Mouse (Mus musculus) WW6 (cell line): ENCODE results near the gene Cry2.
A peak's percentile ranks its signal among the peaks of the same experiment; 100 is the strongest.
"Not testable (repeated sequence)": the region's sequence is repeated elsewhere in the genome, so short reads cannot be mapped to it uniquely, and the experiment has no call there.

Experiments used
- DNase-seq: peaks from one replicate; pipeline ENCODE4 v3.0.0-alpha.2; 2013; ENCODE audit warnings: low read depth, low spot score

Gene Cry2

DNA sequence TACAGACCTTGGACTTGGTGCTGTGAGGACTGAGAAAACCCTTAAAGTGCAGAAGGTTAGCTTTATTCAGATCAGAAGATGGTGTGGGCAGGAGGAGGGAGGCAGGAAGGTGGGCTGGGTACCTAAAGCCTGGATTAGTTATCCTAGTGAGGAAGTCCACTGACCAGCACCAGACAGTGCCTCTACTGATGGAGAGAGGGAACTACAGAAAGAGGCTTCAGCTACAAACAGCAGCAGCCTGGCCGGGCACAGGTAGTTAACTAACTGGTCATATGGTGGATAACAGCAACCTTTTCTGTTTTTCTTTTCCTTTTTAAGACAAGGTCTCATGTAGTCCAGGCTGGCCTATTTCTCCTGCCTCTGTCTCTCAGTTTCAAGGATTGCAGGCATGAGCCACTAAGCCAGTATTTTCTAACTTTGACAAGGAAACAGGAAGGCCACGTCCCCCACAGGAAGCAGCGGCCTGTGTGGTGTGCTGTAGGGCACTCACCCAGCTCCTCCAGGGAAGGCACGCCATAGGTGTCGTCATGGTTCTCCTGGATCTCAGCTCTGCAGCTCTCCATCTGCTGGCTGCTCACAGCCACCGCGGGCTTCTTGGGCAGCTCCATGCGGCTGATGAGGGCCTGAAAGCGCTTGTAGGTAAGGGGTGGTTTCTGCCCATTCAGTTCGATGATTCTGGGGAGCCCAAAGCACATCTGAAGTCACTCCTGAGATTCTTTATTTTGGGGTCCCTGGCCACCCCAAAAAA lies 11.3 kb downstream of the Cry2 start:
- DNase-seq: no peak

DNA sequence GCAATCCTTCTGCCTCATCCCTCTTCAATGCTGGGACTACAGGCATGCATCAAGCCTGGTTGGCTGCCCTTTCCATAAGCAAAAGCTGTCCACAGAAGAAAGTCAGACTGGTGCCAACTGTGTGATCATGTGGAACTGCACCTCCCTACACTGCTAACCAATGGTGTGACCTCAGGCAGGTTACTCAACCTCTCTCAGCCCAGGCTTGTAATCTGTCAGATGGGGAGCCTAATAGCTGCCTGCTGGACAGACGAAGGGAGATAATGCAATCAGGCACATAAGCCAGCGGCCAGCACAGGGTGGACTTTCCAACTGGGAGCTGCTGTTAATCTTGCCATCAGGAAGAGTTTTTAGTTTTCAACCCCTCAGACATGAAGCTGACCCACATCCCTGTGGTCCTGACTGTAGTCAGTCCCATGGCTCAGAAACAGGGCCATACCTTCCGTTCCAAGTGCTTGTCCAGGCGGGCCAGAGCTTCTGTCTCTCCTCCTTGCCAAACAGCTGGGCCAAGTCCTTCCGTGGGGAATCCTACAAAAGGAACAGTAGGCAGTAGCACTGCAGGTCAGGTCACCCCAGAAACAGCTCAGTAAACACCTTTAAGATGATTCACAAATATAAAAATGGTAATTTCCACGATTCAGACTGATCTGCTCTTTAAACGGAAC lies 12.0 kb downstream of the Cry2 start:
- no peak for DNase-seq

DNA sequence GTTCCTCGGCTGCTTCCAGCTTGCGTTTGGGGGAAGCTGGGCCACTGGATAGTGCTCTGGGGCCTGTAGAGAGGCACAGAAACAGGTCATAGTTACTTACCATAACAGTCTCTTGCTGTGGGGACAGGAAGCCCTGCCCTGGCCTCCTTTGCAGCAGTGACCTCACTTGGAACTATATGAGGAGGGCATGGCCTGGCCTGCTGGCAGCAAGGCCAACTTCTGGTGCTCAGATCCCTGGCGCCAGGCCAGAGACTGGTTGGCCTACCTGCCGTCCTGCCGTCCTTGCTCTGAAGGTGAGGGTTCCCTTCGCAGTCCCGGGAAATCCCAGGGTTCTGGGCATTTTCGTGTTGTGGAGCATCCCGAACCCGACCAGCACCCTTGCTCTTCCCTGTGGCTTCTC lies 22.1 kb downstream of the Cry2 start:
- DNase-seq: no peak

DNA sequence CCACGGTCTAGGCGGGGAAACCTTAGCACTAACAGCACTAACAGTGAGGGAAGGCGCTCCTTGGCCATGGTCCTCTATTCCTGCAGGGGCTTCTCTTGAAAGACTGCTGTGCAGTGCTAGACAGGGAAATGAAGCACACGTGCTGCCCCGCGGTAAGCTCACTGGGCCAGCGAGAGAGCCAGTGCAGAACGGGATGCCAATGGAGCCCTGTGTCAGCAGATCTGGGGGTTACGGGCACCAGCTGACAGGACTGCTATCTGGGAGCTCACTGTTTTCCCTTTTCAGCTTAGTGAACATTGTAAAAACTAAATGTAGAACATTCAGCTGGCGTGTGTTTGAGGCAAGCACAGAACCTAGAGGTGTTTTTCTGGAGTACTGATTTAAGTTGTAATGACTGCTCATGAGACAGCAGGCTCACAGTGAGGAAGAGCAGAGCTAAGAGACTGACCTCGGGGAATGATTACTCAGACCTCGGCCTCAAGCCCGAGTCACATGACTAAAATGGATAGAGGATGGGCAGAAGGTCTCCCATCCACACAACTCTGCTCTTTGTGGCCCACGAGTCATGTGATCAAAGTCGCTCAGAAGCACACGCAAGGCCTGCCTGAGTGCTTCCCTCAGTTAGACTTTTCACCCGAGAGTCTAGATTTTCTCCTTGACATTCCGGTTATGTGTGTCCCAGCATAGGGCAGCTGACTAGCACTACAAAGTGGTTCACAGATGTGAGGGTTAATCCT lies 25.4 kb downstream of the Cry2 start:
- DNase-seq: no peak

DNA sequence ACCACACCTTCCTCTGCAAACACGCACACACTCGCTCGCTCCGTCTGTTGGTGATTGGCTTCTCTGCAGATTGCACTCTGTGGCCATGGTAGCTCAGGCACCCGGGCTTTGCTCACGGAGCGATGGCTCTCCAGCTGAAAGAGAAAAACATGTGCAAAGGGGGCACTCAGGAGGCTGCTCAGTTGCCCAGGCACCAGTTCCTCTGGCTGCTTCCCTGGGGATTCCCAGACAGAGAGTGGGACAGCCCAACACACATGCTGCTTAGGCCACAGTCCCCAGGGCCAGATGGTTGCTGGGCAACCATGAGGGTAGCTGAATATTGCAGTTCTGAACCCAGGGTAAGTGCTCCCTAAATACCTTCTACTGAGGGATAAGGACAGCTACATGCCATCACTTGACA lies 28.2 kb downstream of the Cry2 start:
- no peak for DNase-seq

DNA sequence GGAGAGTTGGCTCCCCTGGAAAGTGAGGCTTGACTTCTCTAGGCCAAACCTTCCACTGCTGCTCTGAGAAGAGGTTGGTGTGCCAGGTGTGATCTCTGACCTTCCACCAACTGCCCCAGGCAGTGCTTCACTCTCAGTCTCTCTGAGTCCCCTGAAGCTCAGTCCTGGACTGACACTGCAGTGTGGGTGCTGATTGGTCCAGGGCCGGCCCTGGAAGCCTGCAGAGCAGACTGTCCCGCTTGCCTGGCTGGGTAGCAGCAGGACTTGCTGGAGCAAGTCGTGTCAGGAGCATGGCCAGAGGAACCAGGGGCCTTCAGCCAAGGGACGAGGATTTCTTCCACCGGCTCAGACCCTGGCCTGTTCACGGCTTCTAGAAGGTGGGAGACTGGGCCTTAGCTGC lies 29.1 kb downstream of the Cry2 start:
- DNase-seq: no peak

DNA sequence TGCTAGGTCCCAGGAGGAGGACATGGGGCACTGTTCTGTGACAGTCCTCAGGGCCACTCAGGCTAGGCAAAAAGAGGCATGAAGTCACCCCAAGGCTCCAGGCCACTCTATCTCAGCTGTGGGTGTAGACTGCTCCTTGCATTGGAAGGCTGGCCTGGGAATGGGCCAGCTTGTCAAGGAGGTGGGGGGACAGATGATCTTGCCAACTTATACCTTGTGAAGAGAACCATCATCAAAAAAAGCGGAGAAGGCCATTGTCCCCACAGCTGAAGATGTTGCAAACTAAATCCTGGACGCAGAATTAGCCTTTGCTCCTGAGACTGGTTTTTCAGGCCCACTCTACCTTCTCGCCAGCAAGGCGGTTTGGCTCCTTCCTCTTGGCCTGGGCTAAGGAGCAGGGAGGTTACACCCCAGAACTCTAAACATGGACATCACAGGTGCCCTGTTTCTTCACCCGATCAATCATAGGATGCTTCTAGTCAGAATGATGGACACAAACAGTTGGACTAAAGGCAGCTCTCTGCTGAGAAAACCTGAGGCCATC lies 30.0 kb downstream of the Cry2 start:
- no peak for DNase-seq

DNA sequence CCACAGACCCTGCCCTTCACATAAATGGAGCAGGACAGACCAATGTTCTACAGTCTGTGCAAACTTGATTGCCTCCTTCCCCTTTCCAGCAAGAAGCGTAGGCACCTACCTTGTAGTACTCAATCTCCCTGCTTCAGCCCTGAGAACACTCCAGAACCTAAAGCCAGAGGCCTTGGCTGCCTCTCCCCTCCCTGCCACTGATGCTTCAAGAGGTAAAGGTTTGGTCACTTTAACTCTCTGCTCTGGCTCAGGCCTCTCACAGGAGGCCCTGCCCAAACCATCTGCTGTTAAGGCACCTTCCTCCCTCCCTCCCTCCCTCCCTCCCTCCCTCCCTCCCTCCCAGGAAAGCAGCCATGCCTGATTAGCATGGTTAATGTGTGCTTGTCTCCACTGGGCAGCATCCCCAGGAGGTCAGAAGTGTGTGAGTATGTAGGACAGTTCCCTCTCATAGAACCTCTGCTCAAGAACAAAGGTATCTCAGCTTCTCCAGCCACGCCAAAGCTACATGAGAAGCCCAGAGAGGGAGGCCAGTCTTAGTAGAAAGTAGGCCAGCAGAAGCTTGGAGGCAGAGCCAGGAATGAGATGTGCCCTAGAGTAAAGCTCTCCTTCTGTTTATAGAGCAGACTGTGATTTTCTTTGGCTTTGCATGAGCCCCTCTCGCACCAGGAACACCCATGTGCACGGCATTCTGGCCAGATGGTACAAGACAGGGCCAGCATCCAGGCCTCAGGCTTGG lies 31.1 kb downstream of the Cry2 start:
- DNase-seq: no peak

DNA sequence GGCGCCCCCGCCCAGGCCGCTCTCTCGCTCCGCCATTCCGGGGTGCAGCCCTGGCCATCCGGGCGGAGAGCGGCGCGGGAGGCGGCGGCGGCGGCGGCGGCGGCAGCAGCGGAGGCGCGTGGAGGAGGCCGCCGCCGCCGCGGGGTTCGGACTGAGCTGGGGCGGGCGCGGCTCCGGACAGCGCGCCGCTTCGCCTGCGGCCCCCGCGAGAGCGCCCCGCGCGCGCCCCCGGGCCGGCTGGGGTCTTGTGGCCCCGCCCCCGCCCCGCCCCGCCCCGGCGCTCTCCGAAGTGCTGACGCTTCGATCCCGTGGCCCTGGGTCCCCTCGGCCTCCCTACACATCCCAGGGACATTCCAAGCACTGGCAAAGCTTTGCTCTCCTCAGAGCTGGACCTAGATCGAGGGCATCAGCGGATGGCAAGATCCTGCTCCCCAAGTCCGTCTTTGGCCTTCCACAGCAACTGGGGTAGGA lies 32.7 kb downstream of the Cry2 start, which contains the start of gene Mapk8ip1:
Mapk8ip1 (minus strand) TSS at position 173 of the 471 bp plus-strand sequence.
- no peak for DNase-seq

DNA sequence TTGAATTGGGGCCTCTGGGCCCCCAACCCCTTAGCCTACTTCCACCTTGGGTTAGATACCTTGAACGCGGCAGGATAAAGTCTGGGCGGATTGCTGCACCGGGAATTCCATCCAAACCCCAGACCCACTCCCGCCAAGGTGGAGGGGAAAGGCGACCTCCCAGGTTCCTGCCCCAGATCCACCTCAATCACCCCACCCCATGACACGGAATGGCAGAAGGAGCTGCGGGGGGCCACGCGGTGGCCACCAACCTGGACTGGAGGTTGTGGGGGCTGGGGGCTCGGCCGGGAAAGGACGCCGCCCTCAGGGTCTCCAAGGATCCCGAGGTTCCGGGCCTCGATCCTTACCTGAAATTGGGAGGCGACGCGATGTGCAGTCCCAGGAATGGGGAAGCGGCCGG lies 33.2 kb downstream of the Cry2 start:
- no peak for DNase-seq

DNA sequence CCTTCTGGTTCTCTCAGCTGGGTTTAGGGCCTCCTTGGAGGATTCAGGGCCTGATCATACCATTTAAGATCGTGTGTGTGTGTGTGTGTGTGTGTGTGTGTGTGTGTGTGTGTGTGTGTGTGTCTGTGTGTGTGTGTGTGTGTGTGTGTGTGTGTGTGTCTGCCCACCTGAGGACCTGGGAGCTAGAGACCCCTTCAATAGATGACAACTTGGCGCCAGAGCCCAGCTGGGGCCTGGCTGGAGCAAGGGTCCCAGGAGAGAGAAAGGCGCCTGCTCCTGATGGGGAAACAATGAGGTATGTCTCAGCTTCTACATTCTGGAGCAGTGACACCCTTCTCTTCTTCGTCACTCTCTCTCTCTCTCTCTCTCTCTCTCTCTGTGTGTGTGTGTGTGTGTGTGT lies 34.0 kb downstream of the Cry2 start:
- DNase-seq: not testable (repeated sequence)

DNA sequence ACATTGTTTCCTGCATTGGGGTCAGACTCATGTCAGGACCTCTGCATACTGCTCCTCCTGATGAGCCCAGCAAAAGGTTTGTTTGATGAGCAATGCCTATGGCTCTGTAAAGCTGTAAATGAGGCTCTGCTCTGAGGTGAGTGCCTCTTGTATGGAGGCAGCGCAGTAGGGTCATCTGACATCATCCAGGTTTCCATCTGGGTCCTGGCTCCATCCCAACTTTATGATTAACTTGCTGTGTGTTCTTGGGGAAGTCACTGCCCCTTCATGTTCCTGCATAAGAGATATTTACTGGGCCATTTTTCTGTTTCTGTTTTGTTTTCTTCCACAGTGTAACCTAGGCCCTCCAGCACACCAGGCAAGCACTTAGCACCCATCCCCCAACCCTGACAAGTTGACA lies 36.4 kb downstream of the Cry2 start:
- DNase-seq: no peak

DNA sequence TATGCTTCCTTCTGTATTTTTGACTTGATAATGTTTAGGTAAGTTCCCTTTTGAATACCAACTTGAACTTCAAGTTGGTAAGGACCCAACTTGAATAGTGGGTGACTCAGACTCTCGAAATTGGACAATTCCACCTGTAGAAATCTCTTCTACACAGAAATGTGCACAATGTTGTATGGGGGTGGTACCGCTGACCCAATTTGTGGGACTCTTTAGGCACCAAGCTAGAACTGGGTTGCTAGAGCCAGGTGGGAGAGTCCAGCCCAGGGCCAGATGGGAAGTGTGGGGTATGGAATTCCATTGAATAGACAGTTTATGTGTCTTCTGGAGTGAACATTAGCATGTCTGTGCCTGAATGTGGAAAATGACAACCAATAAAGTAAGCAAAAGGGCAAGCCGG lies 38.3 kb downstream of the Cry2 start:
- no peak for DNase-seq

DNA sequence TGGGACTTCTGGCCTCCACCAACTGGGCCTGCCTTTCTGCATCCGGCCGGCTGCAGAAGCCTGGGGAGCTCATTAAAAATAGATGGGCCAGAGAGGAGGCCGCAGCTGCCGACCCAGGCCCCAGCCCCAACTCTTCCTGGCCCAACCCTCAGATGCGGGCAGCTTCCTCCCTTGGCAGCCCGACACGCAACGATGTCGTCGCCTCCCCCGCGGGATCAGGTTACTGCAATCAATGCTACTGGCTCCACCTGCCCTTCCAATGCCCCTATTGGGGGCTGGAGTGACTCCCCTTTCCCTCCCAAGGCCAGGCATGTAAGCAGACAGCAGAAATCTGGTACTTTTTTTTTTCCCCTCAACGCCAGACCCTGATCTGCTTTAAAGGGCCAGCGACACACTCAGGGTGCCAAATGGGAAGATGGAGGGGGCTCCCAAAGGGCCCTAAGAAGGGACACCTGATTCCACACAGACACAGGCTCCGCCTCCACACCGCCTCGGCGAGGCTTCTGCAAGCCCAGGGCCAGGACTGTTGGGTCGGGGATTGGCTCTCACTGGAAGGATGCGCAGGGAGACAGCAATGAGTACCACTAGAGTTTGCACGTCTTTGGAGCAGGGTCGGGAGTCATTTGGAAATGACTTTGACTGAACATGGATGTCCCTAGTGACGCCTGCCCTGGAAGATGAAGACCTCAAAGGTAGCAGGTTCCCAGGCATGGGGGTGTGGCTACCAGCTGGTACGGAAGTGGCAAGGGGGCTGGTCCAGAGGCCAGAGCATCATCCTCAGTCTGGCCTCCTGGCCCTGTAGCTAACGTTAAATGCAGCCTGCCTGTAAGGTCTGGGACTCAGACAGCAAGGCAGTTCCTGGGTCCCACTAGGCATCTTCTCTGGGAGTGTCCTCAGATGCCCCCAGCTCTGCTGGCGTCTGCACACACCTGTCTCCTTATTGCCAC lies 41.3 kb downstream of the Cry2 start:
- no peak for DNase-seq

DNA sequence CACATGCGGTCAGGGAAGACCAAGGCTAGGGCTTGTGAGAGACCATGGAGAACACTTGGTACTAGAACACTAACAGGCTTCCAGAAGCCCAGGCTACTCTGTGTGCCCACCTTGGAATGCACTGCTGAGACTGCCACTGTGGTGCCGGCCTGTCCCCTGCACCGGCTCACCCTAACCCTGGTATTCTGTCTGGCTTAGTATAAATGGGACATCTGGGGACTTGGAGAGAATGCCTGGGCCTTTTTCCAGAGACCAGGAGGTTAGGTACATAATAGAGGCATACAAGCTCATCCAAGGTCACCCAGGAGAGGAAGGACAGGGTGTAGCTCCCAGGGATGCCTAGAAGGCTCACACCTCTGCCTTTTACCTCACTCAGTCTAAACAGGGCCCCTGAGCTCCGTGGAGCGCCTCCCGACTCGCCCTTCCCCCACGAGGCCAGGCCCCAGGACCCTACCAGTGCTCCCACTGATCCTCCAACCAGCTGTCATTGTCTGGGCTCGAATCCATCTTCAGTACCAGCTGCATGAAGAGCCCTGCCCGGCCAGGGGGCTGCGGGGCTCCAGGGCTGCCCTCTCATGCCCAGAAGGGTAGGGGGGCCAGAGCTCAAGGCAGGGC lies 42.0 kb downstream of the Cry2 start:
- no peak for DNase-seq

DNA sequence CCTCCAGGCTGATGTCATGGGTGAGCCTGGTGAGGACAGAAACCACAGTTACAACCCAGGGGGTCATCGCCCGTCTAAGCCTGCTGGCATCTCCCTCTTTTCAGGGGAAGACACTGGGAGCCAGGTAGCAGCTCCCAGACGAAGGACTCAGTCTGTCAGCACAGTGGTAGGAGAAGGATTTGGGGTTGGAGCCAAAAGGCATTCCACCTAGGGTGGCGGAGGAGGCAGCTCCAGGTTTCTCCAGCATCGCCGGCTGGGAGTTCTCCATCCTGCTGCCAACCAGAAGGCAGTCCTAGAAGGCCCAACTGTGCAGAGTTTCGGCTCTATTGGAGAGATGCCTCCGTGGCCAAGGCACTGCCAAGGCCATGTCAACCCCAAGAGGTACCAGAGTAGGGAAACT lies 42.7 kb downstream of the Cry2 start:
- DNase-seq: no peak

DNA sequence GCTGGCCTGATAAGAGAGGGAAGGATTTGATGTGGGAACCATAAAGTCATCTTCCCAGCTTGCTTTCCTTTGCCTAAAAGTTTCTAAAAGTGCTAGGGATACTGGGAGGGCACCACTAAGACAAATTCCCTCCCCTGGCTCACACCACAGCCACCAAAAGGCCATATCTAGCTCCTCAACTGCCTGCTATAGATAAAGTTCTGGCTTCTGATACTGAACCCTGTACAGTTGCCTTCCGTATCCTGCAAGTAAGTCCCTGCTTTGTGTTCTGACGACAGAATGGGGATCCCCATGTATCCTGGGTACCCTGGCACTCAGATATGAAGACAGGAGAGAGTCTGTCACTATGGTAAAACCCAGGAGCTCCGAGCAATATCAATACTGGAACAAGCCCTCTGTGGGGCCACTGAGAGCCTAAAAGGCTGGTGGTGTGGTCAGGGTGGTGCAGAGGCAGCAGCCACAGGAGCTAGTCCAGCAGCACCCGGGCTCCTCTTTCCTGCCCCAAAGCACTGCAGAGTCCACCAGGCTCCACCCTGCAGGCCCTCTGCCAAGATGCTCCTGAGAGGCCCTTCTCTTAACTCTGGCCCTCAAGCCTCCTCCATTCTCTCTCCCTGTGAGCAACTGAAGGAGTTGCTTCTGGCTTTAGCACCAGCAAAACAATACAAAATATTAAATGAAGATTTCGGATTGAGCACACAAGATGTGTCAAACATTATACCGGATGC lies 43.5 kb downstream of the Cry2 start:
- DNase-seq: no peak

DNA sequence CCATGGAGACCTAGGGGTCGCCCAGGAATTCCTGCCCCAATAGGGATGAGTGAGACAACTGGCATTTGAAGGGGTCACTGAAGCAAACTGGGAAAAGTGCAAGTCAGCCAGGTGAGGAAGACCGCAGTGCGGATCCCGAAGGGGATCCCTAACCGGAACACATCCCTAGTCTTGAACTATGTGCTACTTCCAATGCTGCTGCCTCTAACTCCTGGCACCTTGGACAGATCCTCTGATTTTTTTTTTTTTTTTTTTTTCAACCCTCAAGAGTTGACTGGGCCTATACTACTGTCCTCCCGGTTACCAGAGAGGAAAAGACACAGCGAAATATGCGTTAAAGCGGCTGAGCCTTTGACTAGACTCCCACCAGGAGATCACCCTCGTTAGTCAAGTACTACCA lies 44.2 kb downstream of the Cry2 start:
- DNase-seq: no peak

DNA sequence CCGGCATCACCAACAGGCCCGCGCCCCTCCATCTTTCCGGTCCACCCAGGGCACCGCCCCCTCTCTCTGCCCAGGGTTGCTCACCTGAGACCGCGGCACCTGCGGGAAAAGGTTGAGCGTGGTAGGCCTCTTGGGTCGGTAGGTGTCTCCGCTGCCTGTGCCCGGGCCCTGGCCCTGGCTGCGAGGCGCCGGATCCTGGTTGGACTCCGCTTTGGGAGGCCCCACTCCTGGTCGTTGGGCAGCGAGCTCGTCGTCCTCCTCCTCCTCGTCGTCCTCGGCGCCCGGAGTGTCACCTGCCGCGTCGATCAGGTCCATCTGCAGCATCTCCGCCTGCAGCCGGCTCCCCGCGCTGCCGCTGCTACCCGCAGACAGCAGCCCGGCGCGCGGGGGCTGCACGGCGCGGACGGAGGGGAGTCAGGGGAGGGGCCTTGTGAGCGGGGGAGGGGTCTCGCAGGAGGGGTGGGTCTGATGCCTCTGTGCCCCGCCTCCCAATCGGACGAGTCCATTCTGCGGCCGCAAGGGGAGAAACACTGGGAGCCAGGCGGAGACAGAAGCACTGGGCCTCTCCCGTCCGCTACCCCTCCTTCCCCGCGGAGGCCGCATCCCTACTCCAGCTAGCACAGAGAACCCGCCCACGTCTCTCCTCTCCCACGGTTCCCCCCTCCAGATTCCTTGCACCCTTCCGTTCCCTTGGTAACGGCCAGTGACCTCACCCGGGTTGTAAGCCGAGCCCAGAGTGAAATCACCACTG lies 44.8 kb downstream of the Cry2 start:
- DNase-seq: peak; percentile 77
